Mouse (Mus musculus): ENCODE data around the gene Camsap1. TPM values are rescaled to one million over a fixed set of nuclear protein-coding genes. Genes with fewer than 3 reads are reported as not detected.
A peak's percentile ranks its signal among the peaks of the same experiment; 100 is the strongest.

Camsap1 gene
- total and polyA plus RNA-seq, 3 experiments = 24.2 to 30.2 (median 25.8) TPM

DNA sequence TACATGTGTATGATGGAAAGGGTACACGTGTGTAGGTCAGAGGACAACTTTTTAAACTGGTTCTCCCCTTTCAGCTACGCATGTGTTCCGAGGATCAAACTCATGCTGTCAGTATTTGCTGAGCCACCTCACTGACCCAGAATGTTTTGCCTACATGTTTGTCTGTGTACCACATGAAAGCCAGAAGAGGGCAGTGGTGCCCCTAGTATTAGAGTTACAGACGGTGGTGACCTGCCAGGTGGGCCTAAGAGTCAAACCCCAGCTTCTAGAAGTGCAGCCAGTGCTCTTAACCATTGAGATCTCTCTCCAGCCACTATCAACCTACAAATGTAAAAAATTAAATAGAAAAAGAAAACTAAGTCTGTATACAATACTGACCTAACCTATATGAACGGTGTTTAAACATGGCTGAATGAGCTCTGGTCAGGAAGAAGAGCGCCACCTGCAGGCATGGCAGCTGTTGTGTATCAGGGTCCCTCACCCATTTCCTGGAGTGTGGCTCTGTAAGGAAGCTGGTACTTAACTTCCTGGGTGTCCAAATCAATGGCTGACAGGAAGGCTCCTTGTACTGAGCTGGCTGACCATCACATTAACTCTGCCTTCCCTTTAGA, 51.7 kb downstream of the Camsap1 start:
- DNase-seq (ENCODE audit: low read depth, low spot score) = peak; percentile 61
- H3K36me3 ChIP-seq (ENCODE audit: control insufficient read depth in 1 of 2, insufficient read depth in 2 of 2, low read length in 2 of 2) = peaks cover 0 to 2% of the 10 kb centered on the region in 2 experiments; a peak in 2 of 4 replicates
- H3K4me3 ChIP-seq (ENCODE audit: control insufficient read depth in 1 of 2, insufficient read depth in 1 of 2, low read depth in 2 of 2, low read length in 2 of 2) = no peak overlapping the region

DNA sequence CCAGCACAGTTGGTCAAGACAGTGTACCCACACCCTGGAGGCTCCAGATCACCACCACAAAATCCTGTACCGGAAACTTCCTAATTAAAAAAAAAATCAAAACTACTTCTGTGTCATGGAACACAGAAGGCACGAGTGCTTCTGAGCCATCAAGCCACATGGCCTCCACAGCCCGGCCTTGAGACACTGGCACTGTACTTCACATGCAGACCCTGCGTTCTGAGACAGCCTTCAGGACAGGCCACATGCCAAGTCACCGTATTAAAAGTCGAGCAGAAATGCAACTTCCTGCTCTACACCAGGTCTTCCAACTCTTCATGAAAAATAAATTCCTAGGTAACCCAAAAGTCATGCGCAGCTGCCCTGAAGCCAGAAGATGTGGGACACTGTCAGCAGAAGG, 55.3 kb downstream of the Camsap1 start:
- Histone ChIP-seq H3K4me1 (ENCODE audit: control insufficient read depth in 1 of 2, insufficient read depth in 2 of 2, low read length in 2 of 2) (no peaks in the 10 kb centered on the region), H3K9ac (ENCODE audit: control insufficient read depth, low read depth, low read length, poor library complexity, severe bottlenecking) (no peak overlapping the region)

More for the DNA sequence above, 51.7 kb downstream of the Camsap1 start:
- H3K27ac ChIP-seq (ENCODE audit: control insufficient read depth, low read depth, low read length) = no peak overlapping the region
- H3K9ac ChIP-seq (ENCODE audit: control insufficient read depth, low read depth, low read length, poor library complexity, severe bottlenecking) = no peak overlapping the region
- H3K79me2 ChIP-seq (ENCODE audit: control insufficient read depth, insufficient read depth, low read length, poor library complexity) = no peaks in the 10 kb centered on the region
- TF ChIP-seq GABPA (IDR thresholded peaks at IDR 0.05; ENCODE audit: low read depth, low read length) (no peak), CTCF (IDR thresholded peaks at IDR 0.05 in 2 of 3, conservative IDR thresholded peaks at IDR 0.05 in 1 of 3; ENCODE audit: control insufficient read depth in 1 of 3, insufficient read depth in 1 of 3, low read depth in 2 of 3, low read length in 3 of 3, poor library complexity in 1 of 3, severe bottlenecking in 1 of 3) (peak; percentile 55 to 69 (median 64))
- H3K9me3 ChIP-seq (replicated peaks; ENCODE audit: insufficient read depth, low read length) = no peaks in the 10 kb centered on the region
- H3K4me1 ChIP-seq (ENCODE audit: control insufficient read depth in 1 of 2, insufficient read depth in 2 of 2, low read length in 2 of 2) = no peaks in the 10 kb centered on the region
- no peaks in the 10 kb centered on the region for H3K27me3 ChIP-seq (ENCODE audit: control insufficient read depth in 1 of 2, insufficient read depth in 2 of 2, low read length in 2 of 2)

DNA sequence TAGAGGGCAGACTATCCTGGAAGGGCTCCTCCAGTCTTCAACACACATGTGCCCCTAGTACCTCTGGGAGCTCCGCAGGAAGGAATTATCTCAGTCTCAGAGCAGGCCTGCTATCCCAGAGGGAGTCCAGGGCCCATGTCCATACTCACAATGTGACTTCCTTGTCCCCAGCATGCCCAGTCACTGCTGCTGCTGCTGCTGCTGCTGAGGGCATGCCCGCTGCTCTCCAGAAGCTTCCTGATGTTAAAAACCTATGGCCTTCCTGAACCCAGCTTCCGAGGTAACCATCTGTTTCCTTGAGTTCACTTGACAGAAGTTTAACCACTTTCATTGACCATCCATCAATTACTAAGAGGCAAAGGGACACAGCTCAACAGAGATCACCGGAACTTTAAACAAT, 58.1 kb downstream of the Camsap1 start:
- H3K36me3 ChIP-seq (ENCODE audit: control insufficient read depth in 1 of 2, insufficient read depth in 2 of 2, low read length in 2 of 2) = no peaks in the 10 kb centered on the region; a peak in 1 of 4 replicates
- no peak overlapping the region for H3K27ac ChIP-seq (ENCODE audit: control insufficient read depth, low read depth, low read length)
- no peaks in the 10 kb centered on the region for H3K27me3 ChIP-seq (ENCODE audit: control insufficient read depth in 1 of 2, insufficient read depth in 2 of 2, low read length in 2 of 2)
- no peak overlapping the region for H3K9ac ChIP-seq (ENCODE audit: control insufficient read depth, low read depth, low read length, poor library complexity, severe bottlenecking)
- H3K79me2 ChIP-seq (ENCODE audit: control insufficient read depth, insufficient read depth, low read length, poor library complexity) = no peaks in the 10 kb centered on the region
- no peak for DNase-seq (ENCODE audit: low read depth, low spot score)
- no peaks in the 10 kb centered on the region for H3K9me3 ChIP-seq (replicated peaks; ENCODE audit: insufficient read depth, low read length)
- H3K4me3 ChIP-seq (ENCODE audit: control insufficient read depth in 1 of 2, insufficient read depth in 1 of 2, low read depth in 2 of 2, low read length in 2 of 2) = no peak overlapping the region
- no peak for TF ChIP-seq POLR2AphosphoS2 (IDR thresholded peaks at IDR 0.05; ENCODE audit: low read length)
- H3K4me1 ChIP-seq (ENCODE audit: control insufficient read depth in 1 of 2, insufficient read depth in 2 of 2, low read length in 2 of 2) = no peaks in the 10 kb centered on the region

More for the DNA sequence above, 55.3 kb downstream of the Camsap1 start:
- H3K27me3 ChIP-seq (ENCODE audit: control insufficient read depth in 1 of 2, insufficient read depth in 2 of 2, low read length in 2 of 2) = no peaks in the 10 kb centered on the region
- no peaks in the 10 kb centered on the region for H3K79me2 ChIP-seq (ENCODE audit: control insufficient read depth, insufficient read depth, low read length, poor library complexity)
- no peak overlapping the region for H3K4me3 ChIP-seq (ENCODE audit: control insufficient read depth in 1 of 2, insufficient read depth in 1 of 2, low read depth in 2 of 2, low read length in 2 of 2)
- H3K36me3 ChIP-seq (ENCODE audit: control insufficient read depth in 1 of 2, insufficient read depth in 2 of 2, low read length in 2 of 2) = no peaks in the 10 kb centered on the region; a peak in 2 of 4 replicates
- no peak overlapping the region for H3K27ac ChIP-seq (ENCODE audit: control insufficient read depth, low read depth, low read length)
- no peak for DNase-seq (ENCODE audit: low read depth, low spot score)
- TF ChIP-seq MEF2A (IDR thresholded peaks at IDR 0.05; ENCODE audit: extremely low read depth, insufficient replicate concordance, low read depth, low read length, poor library complexity, severe bottlenecking) (no peak), POLR2A (IDR thresholded peaks at IDR 0.05; ENCODE audit: control insufficient read depth in 1 of 2, insufficient read depth in 1 of 2, low read depth in 1 of 2, low read length in 2 of 2, poor library complexity in 1 of 2) (no peak), CHD1 (IDR thresholded peaks at IDR 0.05; ENCODE audit: low read depth, low read length) (no peak), KAT2A (conservative IDR thresholded peaks at IDR 0.05; ENCODE audit: low read depth, low read length) (no peak), RAD21 (IDR thresholded peaks at IDR 0.05; ENCODE audit: low read depth, low read length) (no peak), USF2 (IDR thresholded peaks at IDR 0.05; ENCODE audit: borderline replicate concordance in 1 of 2, insufficient read depth in 1 of 2, low read depth in 1 of 2, low read length in 2 of 2) (no peak)
- H3K9me3 ChIP-seq (replicated peaks; ENCODE audit: insufficient read depth, low read length) = no peaks in the 10 kb centered on the region
